In the genomic region with DNA sequence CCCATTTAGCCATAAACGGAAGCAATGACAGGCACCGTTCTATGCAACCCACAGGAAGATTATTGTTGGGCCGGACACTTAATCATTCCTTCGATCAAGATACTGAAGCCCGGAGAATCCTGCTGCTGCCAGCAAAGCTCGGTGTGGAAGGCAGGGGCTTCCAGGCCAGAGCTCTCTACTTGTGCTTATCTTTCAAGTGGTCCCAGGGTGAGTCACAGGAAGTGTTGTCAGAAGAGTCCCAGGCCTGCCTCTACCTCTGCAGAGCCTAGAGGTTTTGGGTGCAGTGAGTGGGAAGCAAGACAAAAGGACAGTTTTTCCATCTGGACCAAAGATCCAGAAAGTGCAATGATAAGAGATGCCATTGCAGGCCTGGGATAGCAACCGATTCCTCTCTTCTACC, we compare ENCODE assay signal across 17 mouse cellular contexts.
DNase-seq lines count a peak whose midpoint lies in the region; ATAC-seq lines count a peak whose summit lies in the region.
"Had no signal": no experiment of that assay in that cellular context is flagged by ENCODE, and none has a peak within 500 bp of the region (broad histone marks: within the 10 kb centered on the region; RNA-seq: fewer than 3 reads in every experiment).

No protein-coding gene starts in this region.

- no peak for DNase-seq in heart, postnatal 36 days
- no peak for DNase-seq in lung, postnatal 4 days
- peak; percentile 16 for DNase-seq in hindlimb bud, embryonic 11.5 days (ENCODE audit: extremely low spot score, low read depth, low spot score)
- DNase-seq in ovary, postnatal 36 days (ENCODE audit: low spot score), result no peak
- DNase-seq in spleen, postnatal 14 days (ENCODE audit: low spot score in 2 of 2), result no peak
- DNase-seq: cerebellum, adult 9-10 months; gastrocnemius, postnatal 14 days; kidney, adult 8-10 months; kidney, postnatal 25 days; thymus, postnatal 14 days had no signal

- H3K27me3 ChIP-seq in heart, embryonic 12.5 days (replicated peaks), result no peaks in the 10 kb centered on the region
- no peaks in the 10 kb centered on the region for H3K27me3 ChIP-seq in lung, embryonic 16.5 days (ENCODE audit: control insufficient read depth, insufficient read depth, low read depth, low read length)
- H3K27me3 ChIP-seq in embryonic facial prominence, embryonic 12.5 days, result no peaks in the 10 kb centered on the region
- H3K27me3 ChIP-seq: limb, embryonic 15.5 days had no signal

- no peaks in the 10 kb centered on the region for H3K9me3 ChIP-seq in heart, embryonic 12.5 days (replicated peaks)
- H3K9me3 ChIP-seq in lung, embryonic 16.5 days (ENCODE audit: control insufficient read depth, low read length), result no peaks in the 10 kb centered on the region
- H3K9me3 ChIP-seq in embryonic facial prominence, embryonic 12.5 days, result no peaks in the 10 kb centered on the region
- H3K9me3 ChIP-seq: hindbrain, embryonic 10.5 days; limb, embryonic 15.5 days had no signal

- intact Hi-C loops in heart, postnatal 36 days (cut with DNase I), result no loop called here

- H3K9ac ChIP-seq in heart, embryonic 12.5 days, result no peak overlapping the region
- no peak overlapping the region for H3K9ac ChIP-seq in lung, embryonic 16.5 days (ENCODE audit: low read length)
- no peak overlapping the region for H3K9ac ChIP-seq in embryonic facial prominence, embryonic 12.5 days
- H3K9ac ChIP-seq: limb, embryonic 15.5 days had no signal

- no peak overlapping the region for H3K4me3 ChIP-seq in heart, embryonic 12.5 days
- no peak overlapping the region for H3K4me3 ChIP-seq in lung, embryonic 16.5 days (ENCODE audit: low read length)
- no peak overlapping the region for H3K4me3 ChIP-seq in embryonic facial prominence, embryonic 12.5 days
- H3K4me3 ChIP-seq: hindbrain, embryonic 10.5 days; left cerebral cortex, adult 2 months; limb, embryonic 15.5 days had no signal

- WGBS in heart, embryonic 12.5 days, result 2% methylated on average over 7 of the region's 7 CpGs
- 15% methylated on average over 7 of the region's 7 CpGs for WGBS in lung, embryonic 16.5 days
- 33% methylated on average over 7 of the region's 7 CpGs for WGBS in embryonic facial prominence, embryonic 12.5 days

- H3K36me3 ChIP-seq in heart, embryonic 12.5 days, result no peaks in the 10 kb centered on the region
- no peaks in the 10 kb centered on the region for H3K36me3 ChIP-seq in lung, embryonic 16.5 days (ENCODE audit: control insufficient read depth, insufficient read depth, low read length)
- H3K36me3 ChIP-seq in embryonic facial prominence, embryonic 12.5 days, result no peaks in the 10 kb centered on the region
- H3K36me3 ChIP-seq: hindbrain, embryonic 10.5 days; limb, embryonic 15.5 days had no signal

- peak overlapping the region; percentile 71 for H3K27ac ChIP-seq in heart, embryonic 12.5 days (ENCODE audit: poor library complexity, severe bottlenecking)
- no peak overlapping the region for H3K27ac ChIP-seq in lung, embryonic 16.5 days (ENCODE audit: low read length)
- peak overlapping the region; percentile 61 for H3K27ac ChIP-seq in embryonic facial prominence, embryonic 12.5 days
- H3K27ac ChIP-seq: hindbrain, embryonic 10.5 days; left cerebral cortex, adult 2 months; limb, embryonic 15.5 days had no signal

- peak; percentile 86 for ATAC-seq in heart, embryonic 12.5 days (ENCODE audit: insufficient number of reproducible peaks, low FRiP score)
- ATAC-seq in lung, embryonic 16.5 days (ENCODE audit: low read depth), result peak; percentile 61; the same call in 1 of the 2 replicates
- no peak for ATAC-seq in embryonic facial prominence, embryonic 12.5 days (ENCODE audit: insufficient number of reproducible peaks, insufficient read depth, low FRiP score, low TSS enrichment)
- ATAC-seq: inflammation-experienced regulatory T-cells, adult 6 months had no signal

- peaks cover 28% of the 10 kb centered on the region for H3K4me1 ChIP-seq in heart, embryonic 12.5 days (replicated peaks)
- no peaks in the 10 kb centered on the region; the same call in 1 of the 2 replicates for H3K4me1 ChIP-seq in lung, embryonic 16.5 days (replicated peaks; ENCODE audit: control insufficient read depth, insufficient read depth, low read length)
- H3K4me1 ChIP-seq in embryonic facial prominence, embryonic 12.5 days, result peaks cover 20% of the 10 kb centered on the region

- H3K4me2 ChIP-seq in heart, embryonic 12.5 days, result peak overlapping the region; percentile 51
- no peak overlapping the region for H3K4me2 ChIP-seq in lung, embryonic 16.5 days (ENCODE audit: low read depth, low read length)
- no peak overlapping the region for H3K4me2 ChIP-seq in embryonic facial prominence, embryonic 12.5 days (replicated peaks)
- H3K4me2 ChIP-seq: limb, embryonic 15.5 days had no signal
